ENCODE assay signal across 8 mouse cellular contexts in genomic region chr5:65955343-65956143, GRCm38 (mm10). TPM values are rescaled to one million over a fixed set of nuclear protein-coding genes. Genes with fewer than 3 reads are reported as not detected.
DNase-seq lines count a peak whose midpoint lies in the region; ATAC-seq and TF ChIP-seq lines count a peak whose summit lies in the region.

No protein-coding gene starts in this region.

- no peaks in the 10 kb centered on the region for H3K9me3 ChIP-seq in heart, embryonic 10.5 days
- no peaks in the 10 kb centered on the region for H3K9me3 ChIP-seq in kidney, embryonic 14.5 days (ENCODE audit: control insufficient read depth, low read length)
- no peaks in the 10 kb centered on the region for H3K9me3 ChIP-seq in limb, embryonic 14.5 days (ENCODE audit: control insufficient read depth, low read length)
- no peaks in the 10 kb centered on the region for H3K9me3 ChIP-seq in midbrain, embryonic 16.5 days (replicated peaks; ENCODE audit: control insufficient read depth, low read length, poor library complexity, severe bottlenecking)

- peak; percentile 60 for DNase-seq in 3T3-L1 (ENCODE audit: low read depth, low spot score)
- peak; percentile 80 for DNase-seq in adrenal gland, postnatal 25 days
- DNase-seq in heart, embryonic 10.5 days (ENCODE audit: low spot score) = peak; percentile 88
- DNase-seq in limb, embryonic 14.5 days (ENCODE audit: low spot score) = peak; percentile 70
- DNase-seq in spleen, adult 2 months (ENCODE audit: low read depth in 1 of 2, low spot score in 2 of 2) = peak; percentile 89 to 94

- H3K4me2 ChIP-seq in kidney, embryonic 14.5 days (replicated peaks; ENCODE audit: low read depth, low read length) = peak overlapping the region; percentile 37
- H3K4me2 ChIP-seq in limb, embryonic 14.5 days (replicated peaks; ENCODE audit: low read depth, low read length, severe bottlenecking) = peak overlapping the region; percentile 52
- H3K4me2 ChIP-seq in midbrain, embryonic 16.5 days (ENCODE audit: low read length) = peak overlapping the region; percentile 42

- TF ChIP-seq POLR2A in embryonic fibroblast, embryonic 13.5 days (IDR thresholded peaks at IDR 0.05; ENCODE audit: low read depth, low read length) = no peak
- no peak for TF ChIP-seq POLR2A in limb, embryonic 14.5 days (IDR thresholded peaks at IDR 0.05; ENCODE audit: borderline replicate concordance, extremely low read depth, insufficient read depth, insufficient read length)
- no peak for TF ChIP-seq POLR2A in spleen, adult 2 months (IDR thresholded peaks at IDR 0.05; ENCODE audit: low read depth, low read length)

- no peak overlapping the region; the same call in 1 of the 2 replicates for H3K4me3 ChIP-seq in embryonic fibroblast, embryonic 13.5 days (ENCODE audit: insufficient read depth, low read length)
- peak overlapping the region; percentile 55 for H3K4me3 ChIP-seq in heart, embryonic 10.5 days
- H3K4me3 ChIP-seq in kidney, embryonic 14.5 days (ENCODE audit: low read length) = peak overlapping the region; percentile 33
- H3K4me3 ChIP-seq in limb, embryonic 14.5 days (replicated peaks; ENCODE audit: low read length) = peak overlapping the region; percentile 33
- H3K4me3 ChIP-seq in midbrain, embryonic 16.5 days (ENCODE audit: low read depth, low read length) = peak overlapping the region; percentile 22
- H3K4me3 ChIP-seq in spleen, adult 2 months (ENCODE audit: extremely low read depth, insufficient read depth, insufficient read length) = peak overlapping the region; percentile 52

- WGBS in heart, embryonic 10.5 days = 32% methylated on average over 23 of the region's 23 CpGs
- 43% methylated on average over 23 of the region's 23 CpGs for WGBS in kidney, embryonic 14.5 days
- 36% methylated on average over 23 of the region's 23 CpGs for WGBS in limb, embryonic 14.5 days
- WGBS in midbrain, embryonic 16.5 days = 34% methylated on average over 23 of the region's 23 CpGs
- WGBS in spleen, adult 2 months = 16% methylated on average over 23 of the region's 23 CpGs

- H3K9ac ChIP-seq in kidney, embryonic 14.5 days (ENCODE audit: low read depth, low read length) = no peak overlapping the region
- no peak overlapping the region; the same call in 1 of the 2 replicates for H3K9ac ChIP-seq in limb, embryonic 14.5 days (ENCODE audit: low read depth, low read length, severe bottlenecking)
- peak overlapping the region; percentile 7; the same call in 1 of the 2 replicates for H3K9ac ChIP-seq in midbrain, embryonic 16.5 days (ENCODE audit: low read depth, low read length)

- H3K27me3 ChIP-seq in heart, embryonic 10.5 days (ENCODE audit: insufficient read depth, poor library complexity, severe bottlenecking) = no peaks in the 10 kb centered on the region
- no peaks in the 10 kb centered on the region for H3K27me3 ChIP-seq in kidney, embryonic 14.5 days (ENCODE audit: control insufficient read depth, insufficient read depth, low read length)
- H3K27me3 ChIP-seq in limb, embryonic 14.5 days (ENCODE audit: control insufficient read depth, insufficient read depth, low read length) = no peaks in the 10 kb centered on the region
- no peaks in the 10 kb centered on the region for H3K27me3 ChIP-seq in midbrain, embryonic 16.5 days (ENCODE audit: control insufficient read depth, insufficient read depth, low read depth, low read length)
- no peaks in the 10 kb centered on the region for H3K27me3 ChIP-seq in spleen, adult 2 months (ENCODE audit: control insufficient read depth, insufficient read depth, low read length)

- H3K27ac ChIP-seq in embryonic fibroblast, embryonic 13.5 days (ENCODE audit: insufficient read depth, low read length) = no peak overlapping the region
- peak overlapping the region; percentile 88 for H3K27ac ChIP-seq in heart, embryonic 10.5 days
- H3K27ac ChIP-seq in kidney, embryonic 14.5 days (ENCODE audit: low read depth, low read length) = no peak overlapping the region
- H3K27ac ChIP-seq in limb, embryonic 14.5 days (replicated peaks; ENCODE audit: low read depth, low read length) = no peak overlapping the region
- peak overlapping the region; percentile 82 for H3K27ac ChIP-seq in midbrain, embryonic 16.5 days (ENCODE audit: low read length)
- H3K27ac ChIP-seq in spleen, adult 2 months (ENCODE audit: insufficient read depth, low read length) = peak overlapping the region; percentile 92

- H3K4me1 ChIP-seq in embryonic fibroblast, embryonic 13.5 days (ENCODE audit: control insufficient read depth, insufficient read depth, low read length) = no peaks in the 10 kb centered on the region
- H3K4me1 ChIP-seq in heart, embryonic 10.5 days = peaks cover 15% of the 10 kb centered on the region
- H3K4me1 ChIP-seq in kidney, embryonic 14.5 days (ENCODE audit: control insufficient read depth, insufficient read depth, low read length) = no peaks in the 10 kb centered on the region
- H3K4me1 ChIP-seq in limb, embryonic 14.5 days (ENCODE audit: control insufficient read depth, insufficient read depth, low read length) = no peaks in the 10 kb centered on the region
- H3K4me1 ChIP-seq in midbrain, embryonic 16.5 days (ENCODE audit: control insufficient read depth, insufficient read depth, low read length) = peaks cover 16% of the 10 kb centered on the region
- peaks cover 10% of the 10 kb centered on the region; the same call in 1 of the 2 replicates for H3K4me1 ChIP-seq in spleen, adult 2 months (ENCODE audit: control insufficient read depth, insufficient read depth, insufficient read length)

- no peaks in the 10 kb centered on the region for H3K36me3 ChIP-seq in heart, embryonic 10.5 days
- no peaks in the 10 kb centered on the region for H3K36me3 ChIP-seq in kidney, embryonic 14.5 days (ENCODE audit: control insufficient read depth, insufficient read depth, low read length)
- no peaks in the 10 kb centered on the region for H3K36me3 ChIP-seq in limb, embryonic 14.5 days (ENCODE audit: control insufficient read depth, insufficient read depth, low read length)
- no peaks in the 10 kb centered on the region for H3K36me3 ChIP-seq in midbrain, embryonic 16.5 days (ENCODE audit: control insufficient read depth, insufficient read depth, low read length)
- no peaks in the 10 kb centered on the region for H3K36me3 ChIP-seq in spleen, adult 2 months (ENCODE audit: control insufficient read depth, insufficient read depth, low read length)

- peak; percentile 83 for TF ChIP-seq CTCF in embryonic fibroblast, embryonic 13.5 days (IDR thresholded peaks at IDR 0.05; ENCODE audit: borderline replicate concordance, insufficient read depth, low read length)
- TF ChIP-seq CTCF in spleen, adult 2 months (IDR thresholded peaks at IDR 0.05; ENCODE audit: extremely low read depth, insufficient read depth, insufficient read length, insufficient replicate concordance) = peak; percentile 98

- ATAC-seq in kidney, embryonic 14.5 days (ENCODE audit: low FRiP score, low TSS enrichment) = peak; percentile 55; the same call in 1 of the 2 replicates
- ATAC-seq in limb, embryonic 14.5 days (ENCODE audit: low FRiP score, low read depth) = peak; percentile 72
- peak; percentile 69 for ATAC-seq in midbrain, embryonic 16.5 days

RNA-seq across cellular contexts. Expression of gene Chrna9, which starts 20.8 kb away (rescaled TPM):
- not detected in 2 replicates for total RNA-seq in adrenal gland, postnatal 25 days (2021)
- not detected in 2 replicates for polyA plus RNA-seq in embryonic fibroblast, embryonic 13.5 days (2011; ENCODE audit: insufficient read length, low read depth, missing spikeins)
- 0.09 TPM in 1 of 2 replicates, not detected in the other for polyA plus RNA-seq in heart, embryonic 10.5 days (2016; fragmentation: Nextera tagmentation; extraction: Ambion mirVana)
- polyA plus RNA-seq in kidney, embryonic 14.5 days (2014; fragmentation: Nextera tagmentation; extraction: Ambion mirVana) = 0.53 and 0.71 TPM in 2 replicates
- 0.45 and 0.69 TPM in 2 replicates for polyA plus RNA-seq in limb, embryonic 14.5 days (2012; rRNA removed)
- polyA plus RNA-seq in limb, embryonic 14.5 days (2014; fragmentation: Nextera tagmentation; extraction: Ambion mirVana) = 0.33 TPM in 1 of 2 replicates, not detected in the other
- not detected in 2 replicates for polyA plus RNA-seq in midbrain, embryonic 16.5 days (2015; fragmentation: Nextera tagmentation; extraction: Ambion mirVana)
- polyA plus RNA-seq in spleen, adult 2 months (2012; rRNA removed) = 0.54 TPM in 1 of 2 replicates, not detected in the other

RNA-seq across cellular contexts. Expression of gene 9130230L23Rik, which starts 48.5 kb away (rescaled TPM):
- total RNA-seq in adrenal gland, postnatal 25 days (2021) = 0.79 and 1.00 TPM in 2 replicates
- polyA plus RNA-seq in embryonic fibroblast, embryonic 13.5 days (2011; ENCODE audit: insufficient read length, low read depth, missing spikeins) = not detected in 2 replicates
- 0.12 and 0.75 TPM in 2 replicates for polyA plus RNA-seq in heart, embryonic 10.5 days (2016; fragmentation: Nextera tagmentation; extraction: Ambion mirVana)
- 0.38 and 0.40 TPM in 2 replicates for polyA plus RNA-seq in kidney, embryonic 14.5 days (2014; fragmentation: Nextera tagmentation; extraction: Ambion mirVana)
- polyA plus RNA-seq in limb, embryonic 14.5 days (2012; rRNA removed) = 0.04 TPM in 1 of 2 replicates, not detected in the other
- polyA plus RNA-seq in limb, embryonic 14.5 days (2014; fragmentation: Nextera tagmentation; extraction: Ambion mirVana) = not detected in 2 replicates
- polyA plus RNA-seq in midbrain, embryonic 16.5 days (2015; fragmentation: Nextera tagmentation; extraction: Ambion mirVana) = not detected in 2 replicates
- polyA plus RNA-seq in spleen, adult 2 months (2012; rRNA removed) = 0.13 and 0.33 TPM in 2 replicates

Comparison
In these comparisons a context has a peak if more than half of its experiments do, and no peak if none do; other contexts are left out.
1. H3K27ac ChIP-seq: peak in heart, embryonic 10.5 days (single experiment), midbrain, embryonic 16.5 days (single experiment) and spleen, adult 2 months (single experiment); none in embryonic fibroblast, embryonic 13.5 days (single experiment), kidney, embryonic 14.5 days (single experiment) and limb, embryonic 14.5 days (single experiment).
2. Peak in every context shown above with its lines, with median percentiles within 50 percentile points of each other: DNase-seq, ATAC-seq and H3K4me2 ChIP-seq.